Mouse (Mus musculus): ENCODE measurements at regions not wholly inside any gene's neighbourhood (a gene's known extent, or its start where the extent isn't known, plus 50 kb on each side); places are given as distances from the start of the nearest gene placed in this dataset.

DNA sequence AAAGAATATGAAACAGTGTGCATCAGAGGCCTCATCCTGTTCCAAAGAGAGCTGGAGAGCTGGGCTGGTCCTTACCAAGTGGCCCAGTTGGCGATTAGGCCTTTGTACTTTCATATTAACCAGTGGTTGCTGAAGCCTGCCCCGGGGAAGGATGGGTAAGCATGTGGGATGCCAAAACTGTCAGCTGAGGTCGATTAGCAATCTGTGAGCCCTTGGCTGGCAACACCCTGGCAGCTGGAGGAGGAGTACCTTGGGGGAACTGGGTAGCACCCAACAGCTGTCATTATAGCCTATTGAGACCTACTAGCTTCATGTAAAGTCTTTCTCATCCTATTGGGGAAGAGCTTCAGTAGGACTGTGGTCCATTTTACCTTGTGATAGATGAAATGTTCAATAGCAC lies 277.2 kb upstream of the 4930583I09Rik start:
- no peak overlapping the region for H3K27ac ChIP-seq (replicated peaks)
- no peaks in the 10 kb centered on the region for H3K27me3 ChIP-seq
- no peak overlapping the region for H3K9ac ChIP-seq
- 77% methylated on average over 3 of the region's 3 CpGs for WGBS
- no peaks in the 10 kb centered on the region for H3K4me1 ChIP-seq
- H3K9me3 ChIP-seq (replicated peaks): no peaks in the 10 kb centered on the region
- H3K36me3 ChIP-seq: no peaks in the 10 kb centered on the region
- no peak for ATAC-seq (ENCODE audit: insufficient number of reproducible peaks, low FRiP score, low TSS enrichment, low read depth)
- H3K4me2 ChIP-seq (replicated peaks): no peak overlapping the region
- no peak overlapping the region for H3K4me3 ChIP-seq (replicated peaks)

DNA sequence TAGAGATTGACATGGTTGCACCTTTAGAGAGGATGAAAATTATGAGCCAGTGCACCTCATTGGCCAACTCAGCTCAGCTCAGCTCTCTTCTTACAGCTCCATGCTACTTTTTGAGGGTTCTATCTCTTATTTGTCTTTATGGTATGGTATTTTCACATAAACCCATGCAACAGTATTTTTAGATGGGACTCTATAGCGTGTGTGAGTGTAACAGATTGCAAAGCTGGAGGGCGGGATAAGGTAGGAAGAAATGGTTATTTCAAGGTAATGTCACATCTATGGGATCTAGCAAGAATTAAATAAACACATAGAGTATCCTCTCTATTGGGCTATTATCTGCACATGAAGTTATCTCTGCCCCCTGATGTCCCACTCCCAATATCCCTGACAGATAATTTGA lies 269.8 kb upstream of the 4930583I09Rik start:
- 90% methylated on average over 2 of the region's 2 CpGs for WGBS
- H3K27ac ChIP-seq (replicated peaks): no peak overlapping the region

DNA sequence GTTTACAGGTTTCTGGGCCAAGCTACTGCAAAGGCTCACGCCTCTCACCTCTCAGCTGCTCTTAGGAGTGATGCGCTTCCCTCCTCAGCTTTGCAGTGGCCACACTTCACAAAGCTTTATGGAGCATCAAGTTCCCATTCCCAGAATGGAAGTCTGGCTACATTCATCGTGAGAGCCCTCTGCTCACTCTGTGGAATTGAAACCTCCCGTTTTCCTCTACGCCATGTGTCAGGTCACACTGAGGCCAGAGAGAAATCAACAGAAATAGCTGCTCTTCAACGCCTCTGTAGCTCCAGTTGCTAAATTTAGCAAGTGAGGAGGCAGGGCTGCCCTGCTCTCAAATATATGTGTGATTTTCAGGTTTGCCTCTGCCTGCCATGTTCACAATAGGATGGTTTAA lies 265.3 kb upstream of the 4930583I09Rik start:
- no peak overlapping the region for H3K9ac ChIP-seq
- 61% methylated on average over 6 of the region's 6 CpGs for WGBS
- H3K27ac ChIP-seq (replicated peaks): no peak overlapping the region
- H3K4me3 ChIP-seq (replicated peaks): no peak overlapping the region
- no peaks in the 10 kb centered on the region for H3K27me3 ChIP-seq
- no peak overlapping the region for H3K4me2 ChIP-seq (replicated peaks)
- no peaks in the 10 kb centered on the region for H3K9me3 ChIP-seq (replicated peaks)
- H3K4me1 ChIP-seq: no peaks in the 10 kb centered on the region
- no peaks in the 10 kb centered on the region for H3K36me3 ChIP-seq
- no peak for ATAC-seq (ENCODE audit: insufficient number of reproducible peaks, low FRiP score, low TSS enrichment, low read depth)

More for the DNA sequence above, 269.8 kb upstream of the 4930583I09Rik start:
- Histone ChIP-seq H3K9ac (no peak overlapping the region), H3K4me3 (replicated peaks) (no peak overlapping the region), H3K4me2 (replicated peaks) (no peak overlapping the region), H3K27me3 (no peaks in the 10 kb centered on the region), H3K36me3 (no peaks in the 10 kb centered on the region), H3K4me1 (no peaks in the 10 kb centered on the region), H3K9me3 (replicated peaks) (no peaks in the 10 kb centered on the region)
- ATAC-seq (ENCODE audit: insufficient number of reproducible peaks, low FRiP score, low TSS enrichment, low read depth): no peak

DNA sequence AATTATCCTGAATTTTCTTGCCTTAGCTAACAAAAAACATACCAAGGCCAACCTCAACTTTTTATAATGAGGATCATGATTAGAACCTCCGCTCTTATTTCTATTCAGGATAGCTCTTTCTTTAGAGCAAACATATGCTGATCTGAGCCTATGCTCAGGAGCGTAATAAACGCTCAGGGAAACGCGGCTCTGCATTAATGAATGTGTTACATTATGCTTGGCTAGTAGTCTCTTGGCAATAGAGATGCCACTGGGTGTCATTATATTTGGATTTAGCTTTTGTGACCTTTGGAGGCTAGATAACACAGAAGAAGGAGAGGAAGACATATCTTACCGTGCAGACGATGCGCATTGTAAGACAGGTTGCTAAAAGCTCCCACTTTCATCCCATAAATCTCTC lies 246.4 kb upstream of the 4930583I09Rik start:
- no peak overlapping the region for H3K4me3 ChIP-seq (replicated peaks)
- ATAC-seq (ENCODE audit: insufficient number of reproducible peaks, low FRiP score, low TSS enrichment, low read depth): no peak
- no peaks in the 10 kb centered on the region for H3K36me3 ChIP-seq
- H3K4me1 ChIP-seq: no peaks in the 10 kb centered on the region
- no peaks in the 10 kb centered on the region for H3K9me3 ChIP-seq (replicated peaks)
- H3K9ac ChIP-seq: no peak overlapping the region
- H3K27me3 ChIP-seq: no peaks in the 10 kb centered on the region
- no peak overlapping the region for H3K4me2 ChIP-seq (replicated peaks)
- WGBS: 85% methylated on average over 8 of the region's 8 CpGs
- no peak overlapping the region for H3K27ac ChIP-seq (replicated peaks)

DNA sequence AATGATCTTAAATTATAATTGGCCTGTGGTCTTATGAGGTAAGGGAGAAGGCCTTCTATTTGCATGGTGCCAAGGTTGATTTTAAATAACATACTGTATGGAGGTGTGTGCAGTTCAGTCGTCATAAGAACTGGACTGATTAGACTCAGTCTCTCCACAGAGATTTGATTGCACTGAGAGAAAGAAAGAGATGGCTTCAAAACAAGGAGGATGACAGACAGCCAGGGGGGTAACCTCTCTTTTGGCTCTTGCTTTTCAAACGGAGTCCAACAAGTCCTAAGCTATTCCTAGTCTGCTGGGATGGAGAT lies 245.9 kb upstream of the 4930583I09Rik start:
- no peaks in the 10 kb centered on the region for H3K36me3 ChIP-seq
- no peaks in the 10 kb centered on the region for H3K27me3 ChIP-seq
- no peaks in the 10 kb centered on the region for H3K9me3 ChIP-seq (replicated peaks)
- no peak overlapping the region for H3K4me2 ChIP-seq (replicated peaks)
- WGBS: 62% methylated on average over 2 of the region's 2 CpGs
- H3K4me3 ChIP-seq (replicated peaks): no peak overlapping the region
- H3K4me1 ChIP-seq: no peaks in the 10 kb centered on the region
- no peak for ATAC-seq (ENCODE audit: insufficient number of reproducible peaks, low FRiP score, low TSS enrichment, low read depth)
- no peak overlapping the region for H3K9ac ChIP-seq
- H3K27ac ChIP-seq (replicated peaks): no peak overlapping the region

DNA sequence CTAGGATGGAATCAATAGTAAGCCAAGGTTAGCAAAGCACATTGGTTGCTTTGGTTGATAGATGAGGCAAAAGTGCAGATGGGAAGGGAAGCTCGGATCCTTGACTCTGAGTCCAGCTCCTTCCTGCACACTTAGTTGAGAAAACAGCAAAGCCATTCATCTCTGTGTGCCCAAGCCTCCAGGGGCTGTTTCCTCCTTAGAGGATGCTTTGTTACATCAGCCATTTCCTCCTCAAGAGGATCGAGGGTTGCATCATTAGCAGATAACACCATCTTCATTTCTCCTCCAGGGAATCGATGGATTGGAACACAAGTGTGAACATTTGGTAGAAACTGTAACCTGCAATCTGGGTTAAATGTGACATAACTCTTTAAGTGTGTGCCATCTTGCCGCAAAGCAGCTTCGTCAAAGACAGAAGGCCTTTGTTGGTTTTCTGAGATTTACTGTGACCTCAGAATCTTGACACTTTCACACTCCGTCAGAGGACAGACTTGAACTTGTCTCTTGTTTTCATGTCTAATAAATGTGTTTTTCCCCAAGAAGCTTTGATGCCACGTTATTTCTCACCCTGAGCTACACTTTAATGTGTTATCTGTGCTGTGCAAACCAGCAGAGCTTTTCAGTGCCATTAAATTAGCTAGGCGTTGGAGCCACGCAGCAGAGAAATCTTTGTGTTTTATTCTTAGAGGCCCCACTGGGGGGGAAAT lies 245.4 kb upstream of the 4930583I09Rik start:
- H3K4me1 ChIP-seq: no peaks in the 10 kb centered on the region
- 55% methylated on average over 9 of the region's 9 CpGs for WGBS
- H3K27me3 ChIP-seq: no peaks in the 10 kb centered on the region
- no peak overlapping the region for H3K27ac ChIP-seq (replicated peaks)
- ATAC-seq (ENCODE audit: insufficient number of reproducible peaks, low FRiP score, low TSS enrichment, low read depth): no peak
- H3K36me3 ChIP-seq: no peaks in the 10 kb centered on the region
- H3K9ac ChIP-seq: no peak overlapping the region
- H3K4me2 ChIP-seq (replicated peaks): no peak overlapping the region
- no peak overlapping the region for H3K4me3 ChIP-seq (replicated peaks)
- H3K9me3 ChIP-seq (replicated peaks): no peaks in the 10 kb centered on the region

DNA sequence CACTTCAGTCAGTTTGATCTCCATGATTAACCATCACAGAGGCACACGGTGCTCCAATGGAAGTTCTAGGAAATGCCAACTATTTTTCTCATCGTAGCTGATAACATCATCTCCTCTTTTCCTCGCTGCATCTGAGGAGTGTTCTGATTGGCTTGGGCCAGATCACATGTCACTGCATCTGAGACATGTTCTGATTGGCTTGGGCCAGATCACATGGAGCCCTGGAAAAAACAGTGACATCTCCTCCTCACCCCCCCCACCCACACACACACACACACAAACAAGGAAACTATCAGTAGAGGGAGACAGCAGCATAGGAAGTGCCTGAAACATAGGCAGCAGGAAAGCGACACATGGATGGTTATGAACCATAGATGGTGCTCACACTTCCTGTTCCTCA lies 239.0 kb upstream of the 4930583I09Rik start:
- no peak overlapping the region for H3K4me2 ChIP-seq (replicated peaks)
- H3K9ac ChIP-seq: no peak overlapping the region
- H3K27me3 ChIP-seq: no peaks in the 10 kb centered on the region
- ATAC-seq (ENCODE audit: insufficient number of reproducible peaks, low FRiP score, low TSS enrichment, low read depth): no peak
- no peak overlapping the region for H3K27ac ChIP-seq (replicated peaks)
- no peak overlapping the region for H3K4me3 ChIP-seq (replicated peaks)
- 94% methylated on average over 4 of the region's 4 CpGs for whole genome bisulfite sequencing
- H3K9me3 ChIP-seq (replicated peaks): no peaks in the 10 kb centered on the region
- H3K4me1 ChIP-seq: no peaks in the 10 kb centered on the region
- no peaks in the 10 kb centered on the region for H3K36me3 ChIP-seq

DNA sequence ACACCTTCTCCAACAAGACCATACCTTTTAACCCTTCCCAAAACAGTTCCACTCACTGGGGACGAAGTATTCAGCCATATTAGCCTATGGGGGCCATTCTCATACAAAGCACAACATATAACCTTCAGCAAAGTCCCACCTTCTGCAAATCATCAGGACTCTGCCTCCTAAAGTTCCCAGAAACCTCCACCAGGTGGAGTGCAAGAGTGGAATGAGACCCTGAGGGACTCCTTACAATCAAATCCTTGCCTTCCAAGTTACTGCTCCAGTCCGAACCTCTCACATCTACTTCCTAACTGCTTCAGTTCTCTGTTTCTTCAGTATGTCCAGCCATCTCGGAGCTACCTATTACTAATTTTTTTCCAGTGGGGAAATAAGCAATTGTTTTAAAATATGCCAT lies 235.2 kb upstream of the 4930583I09Rik start:
- Histone ChIP-seq H3K4me3 (replicated peaks) (no peak overlapping the region), H3K4me1 (no peaks in the 10 kb centered on the region), H3K27ac (replicated peaks) (no peak overlapping the region), H3K9ac (no peak overlapping the region), H3K27me3 (no peaks in the 10 kb centered on the region), H3K4me2 (replicated peaks) (no peak overlapping the region), H3K36me3 (no peaks in the 10 kb centered on the region), H3K9me3 (replicated peaks) (no peaks in the 10 kb centered on the region)
- 52% methylated on average over 3 of the region's 3 CpGs for WGBS
- ATAC-seq (ENCODE audit: insufficient number of reproducible peaks, low FRiP score, low TSS enrichment, low read depth): no peak

DNA sequence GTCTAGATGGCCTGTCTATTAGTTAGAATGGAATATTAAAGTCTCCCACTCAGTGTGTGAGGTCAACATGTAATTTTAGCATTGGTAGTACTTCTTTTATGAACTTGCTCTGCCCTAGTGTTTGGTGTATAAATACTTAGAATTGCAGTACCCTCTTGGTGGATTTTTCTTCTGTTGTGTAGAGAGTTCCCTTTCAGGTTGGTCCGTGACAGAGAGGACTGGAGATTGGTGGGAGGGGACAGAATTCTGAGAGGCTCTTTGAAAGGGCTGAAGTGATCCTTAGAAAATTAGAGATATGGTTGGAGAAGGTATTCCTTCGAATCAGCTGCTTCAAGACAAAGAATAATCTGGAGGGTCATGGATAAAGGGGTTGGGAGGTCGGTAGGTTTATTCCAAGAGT lies 230.3 kb upstream of the 4930583I09Rik start:
- Histone ChIP-seq H3K9ac (no peak overlapping the region), H3K4me1 (no peaks in the 10 kb centered on the region), H3K27me3 (no peaks in the 10 kb centered on the region), H3K36me3 (no peaks in the 10 kb centered on the region), H3K4me2 (replicated peaks) (no peak overlapping the region), H3K9me3 (replicated peaks) (no peaks in the 10 kb centered on the region), H3K4me3 (replicated peaks) (no peak overlapping the region), H3K27ac (replicated peaks) (no peak overlapping the region)
- 73% methylated on average over 3 of the region's 3 CpGs for WGBS
- no peak for ATAC-seq (ENCODE audit: insufficient number of reproducible peaks, low FRiP score, low TSS enrichment, low read depth)

DNA sequence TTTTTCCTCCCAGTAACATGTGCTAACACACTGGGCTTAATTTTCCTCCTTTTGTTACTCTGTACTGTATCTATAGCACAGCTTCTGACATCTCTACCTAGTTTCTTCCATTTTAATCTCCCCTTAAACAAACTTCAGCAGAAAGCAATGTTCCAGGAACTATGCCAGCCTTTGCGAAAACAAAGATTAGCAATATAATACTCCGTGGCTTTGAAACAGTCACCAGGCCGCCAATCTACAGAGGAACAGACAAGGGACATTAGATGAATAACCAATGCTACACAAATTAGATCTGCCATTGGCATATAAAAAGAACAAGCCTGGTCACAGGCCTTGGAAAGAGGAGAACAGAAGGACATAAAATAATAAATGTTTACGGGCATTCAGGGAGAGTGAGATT lies 220.2 kb upstream of the 4930583I09Rik start:
- no peak overlapping the region for H3K9ac ChIP-seq
- 56% methylated on average over 4 of the region's 4 CpGs for WGBS
- H3K36me3 ChIP-seq: no peaks in the 10 kb centered on the region
- no peak overlapping the region for H3K27ac ChIP-seq (replicated peaks)
- no peak overlapping the region for H3K4me3 ChIP-seq (replicated peaks)
- ATAC-seq (ENCODE audit: insufficient number of reproducible peaks, low FRiP score, low TSS enrichment, low read depth): no peak
- no peaks in the 10 kb centered on the region for H3K27me3 ChIP-seq
- H3K4me1 ChIP-seq: no peaks in the 10 kb centered on the region
- H3K4me2 ChIP-seq (replicated peaks): no peak overlapping the region
- H3K9me3 ChIP-seq (replicated peaks): no peaks in the 10 kb centered on the region

DNA sequence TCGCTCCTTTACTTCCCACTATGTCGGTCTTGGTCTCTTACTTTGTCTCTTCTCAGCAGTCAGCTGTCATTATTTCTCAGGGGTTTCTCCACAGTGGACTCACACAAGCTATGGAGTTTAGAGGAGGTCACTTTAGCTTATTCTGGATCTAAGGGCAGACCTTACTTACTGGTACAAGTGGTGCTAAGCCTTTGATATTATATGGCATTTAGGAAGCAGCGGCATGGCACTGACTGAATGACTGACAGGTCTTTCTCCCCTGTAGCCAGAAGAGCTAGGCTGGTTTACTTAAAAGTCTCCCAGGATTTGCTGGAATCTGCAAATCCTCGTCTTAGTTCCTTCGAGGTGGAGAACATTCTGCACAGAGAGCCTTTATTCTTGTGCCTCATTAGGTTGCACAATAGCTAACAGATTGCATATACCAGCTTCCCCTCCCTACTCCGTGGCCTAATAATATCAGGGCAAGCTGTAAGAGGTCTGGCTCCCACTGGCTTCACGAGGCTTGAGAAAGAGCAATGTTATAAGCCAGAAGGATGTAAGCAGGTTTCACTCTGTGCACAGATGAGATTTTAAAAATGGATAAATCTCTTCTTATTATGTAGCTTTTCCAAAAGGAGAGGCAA lies 214.1 kb upstream of the 4930583I09Rik start:
- Histone ChIP-seq H3K4me1 (no peaks in the 10 kb centered on the region), H3K9me3 (replicated peaks) (no peaks in the 10 kb centered on the region), H3K4me3 (replicated peaks) (no peak overlapping the region), H3K27me3 (no peaks in the 10 kb centered on the region), H3K36me3 (no peaks in the 10 kb centered on the region), H3K27ac (replicated peaks) (no peak overlapping the region), H3K4me2 (replicated peaks) (no peak overlapping the region), H3K9ac (no peak overlapping the region)
- 41% methylated on average over 7 of the region's 7 CpGs for WGBS
- ATAC-seq (ENCODE audit: insufficient number of reproducible peaks, low FRiP score, low TSS enrichment, low read depth): no peak

DNA sequence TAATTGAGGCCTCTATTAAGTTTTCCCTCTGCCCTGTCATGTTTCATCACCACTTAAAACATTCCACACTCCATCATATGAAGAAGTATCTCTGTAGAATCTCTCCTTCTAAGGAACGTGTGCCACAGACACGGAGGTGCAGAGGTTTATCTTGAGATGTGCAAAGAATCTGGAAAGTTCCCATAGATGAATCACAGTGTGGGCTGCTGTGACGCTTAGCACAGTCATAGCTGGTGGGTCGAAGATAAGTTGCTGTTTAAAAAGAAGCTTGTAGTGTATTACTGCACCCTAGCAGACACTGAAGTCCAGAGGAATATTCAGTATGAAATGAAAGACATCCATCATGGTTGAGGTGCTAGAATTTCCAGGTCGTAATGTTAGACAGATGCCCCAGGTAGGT lies 179.9 kb upstream of the 4930583I09Rik start:
- no peak overlapping the region for H3K9ac ChIP-seq
- H3K27me3 ChIP-seq: no peaks in the 10 kb centered on the region
- 87% methylated on average over 5 of the region's 5 CpGs for WGBS
- no peak overlapping the region for H3K4me3 ChIP-seq (replicated peaks)
- no peaks in the 10 kb centered on the region for H3K9me3 ChIP-seq (replicated peaks)
- no peak overlapping the region for H3K4me2 ChIP-seq (replicated peaks)
- no peak for ATAC-seq (ENCODE audit: insufficient number of reproducible peaks, low FRiP score, low TSS enrichment, low read depth)
- no peaks in the 10 kb centered on the region for H3K36me3 ChIP-seq
- no peak overlapping the region for H3K27ac ChIP-seq (replicated peaks)
- no peaks in the 10 kb centered on the region for H3K4me1 ChIP-seq
